Mouse (Mus musculus): ENCODE measurements around the gene Glipr1l1. TPM values are rescaled to one million over a fixed set of nuclear protein-coding genes. Genes with fewer than 3 reads are reported as not detected.
"Not testable (repeated sequence)": the region's sequence is repeated elsewhere in the genome, so short reads cannot be mapped to it uniquely, and the experiment has no call there.

Glipr1l1 gene
- polyA plus RNA-seq, 1 experiment from 2014 or later = not detected

DNA sequence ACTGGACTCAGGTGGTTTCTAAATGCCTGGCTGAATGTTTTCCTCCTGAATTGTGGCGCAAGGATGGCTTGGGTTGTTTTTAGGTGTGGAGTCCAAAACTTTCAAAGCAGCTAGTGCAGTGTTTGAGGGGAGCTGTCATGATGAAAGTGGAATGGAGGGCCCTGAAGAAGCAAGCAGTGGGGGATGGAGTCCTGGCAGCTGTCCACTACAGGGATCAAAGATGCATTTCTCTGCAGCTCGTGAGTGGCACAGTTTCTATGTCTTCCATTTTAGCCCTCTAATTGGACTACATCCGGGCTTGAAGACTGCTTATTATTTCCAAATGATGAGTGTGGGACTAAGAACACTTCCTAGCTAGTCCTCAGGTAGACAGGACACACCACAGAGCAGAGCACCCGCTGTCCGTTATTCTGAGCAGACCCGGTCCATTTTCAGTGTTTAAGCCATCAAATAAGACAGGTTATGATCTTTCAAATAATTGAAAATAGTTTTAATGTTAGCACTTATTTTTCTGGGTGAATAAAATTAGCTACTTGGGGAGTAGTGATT is 67.8 kb downstream of the Glipr1l1 start:
- H3K4me3 ChIP-seq; ATAC-seq (ENCODE audit: low FRiP score, low read depth); H3K9ac ChIP-seq; H3K9me3 ChIP-seq; H3K27ac ChIP-seq; H3K4me1 ChIP-seq; H3K36me3 ChIP-seq; H3K27me3 ChIP-seq (replicated peaks); H3K4me2 ChIP-seq (replicated peaks): not testable (repeated sequence)
- WGBS = 81% methylated on average over 6 of the region's 6 CpGs

Other genes starting within 250 kb of the Glipr1l1 start
- gene Krr1, start 87.5 kb upstream of the Glipr1l1 start, polyA plus RNA-seq (2016; fragmentation: Nextera tagmentation; extraction: Ambion mirVana) = 51.5 and 53.1 TPM in 2 replicates
- gene Glipr1, start 57.6 kb upstream of the Glipr1l1 start, polyA plus RNA-seq (2016; fragmentation: Nextera tagmentation; extraction: Ambion mirVana) = 0.46 and 0.76 TPM in 2 replicates
- gene Glipr1l2, start 23.2 kb downstream of the Glipr1l1 start, polyA plus RNA-seq (2016; fragmentation: Nextera tagmentation; extraction: Ambion mirVana) = not detected in 2 replicates
- gene Glipr1l3, start 100.1 kb downstream of the Glipr1l1 start, polyA plus RNA-seq (2016; fragmentation: Nextera tagmentation; extraction: Ambion mirVana) = 0.23 TPM in 1 of 2 replicates, not detected in the other
- gene Caps2, start 103.4 kb downstream of the Glipr1l1 start, polyA plus RNA-seq (2016; fragmentation: Nextera tagmentation; extraction: Ambion mirVana) = 0.13 and 0.35 TPM in 2 replicates
- gene Kcnc2, start 210.9 kb downstream of the Glipr1l1 start, polyA plus RNA-seq (2016; fragmentation: Nextera tagmentation; extraction: Ambion mirVana) = 1.9 and 2.2 TPM in 2 replicates

All from neural tube, embryonic 12.5 days (tissue).